Mouse (Mus musculus) limb, embryonic 15.5 days (tissue): ENCODE results near the gene Plk3. TPM values are rescaled to one million over a fixed set of nuclear protein-coding genes. Genes with fewer than 3 reads are reported as not detected.

Source experiments
- ATAC-seq: fragments of 200-750 bp; cut with Nextera tagmentation; 2 replicates; pipeline ENCODE4 v1.8.0; 2017; ENCODE audit warnings: low read depth, moderate TSS enrichment; ENCODE audit not compliant: insufficient number of reproducible peaks, low FRiP score, low TSS enrichment
- H3K27ac ChIP-seq: fragments of 300-500 bp; sonication (generic); 2 replicates; pipeline ENCODE4 v1.5.1; 2015; ENCODE audit warnings: moderate library complexity, mild to moderate bottlenecking, inconsistent platforms
- H3K27me3 ChIP-seq: fragments of 300-500 bp; sonication (generic); 2 replicates; pipeline ENCODE4 v1.6.1; 2015; ENCODE audit warnings: inconsistent platforms
- H3K36me3 ChIP-seq: fragments of 300-500 bp; sonication (generic); 2 replicates; pipeline ENCODE4 v1.6.1; 2015; ENCODE audit warnings: inconsistent platforms
- H3K4me1 ChIP-seq: fragments of 300-500 bp; sonication (generic); 2 replicates; pipeline ENCODE4 v1.6.1; 2015; ENCODE audit warnings: inconsistent platforms
- H3K4me2 ChIP-seq: fragments of 300-500 bp; sonication (generic); 2 replicates; pipeline ENCODE4 v1.6.1; 2015; ENCODE audit warnings: mild to moderate bottlenecking, inconsistent platforms
- H3K4me3 ChIP-seq: fragments of 300-500 bp; sonication (generic); 2 replicates; pipeline ENCODE4 v1.5.1; 2015; ENCODE audit warnings: mild to moderate bottlenecking, inconsistent platforms
- H3K9ac ChIP-seq: fragments of 300-500 bp; sonication (generic); 2 replicates; pipeline ENCODE4 v1.6.1; 2015; ENCODE audit warnings: inconsistent platforms
- H3K9me3 ChIP-seq: fragments of 300-500 bp; sonication (generic); 2 replicates; pipeline ENCODE4 v1.6.1; 2016; ENCODE audit warnings: inconsistent platforms
- WGBS: fragments of 180-500 bp; shearing (Covaris S2); methylation state at CpG from one replicate; pipeline ENCODE4 v1.1.7; 2015; 5-methylcytosine and 5-hydroxymethylcytosine counted together
- polyA plus RNA-seq: library from polyadenylated mRNA; unstranded; fragments of >200 nt; fragmentation: Nextera tagmentation; extraction: Ambion mirVana; gene quantifications from 2 replicates; pipeline ENCODE4 v1.2.1, GENCODE M21; 2015

Gene Plk3
- polyA plus RNA-seq, 1 experiment from 2014 or later: 5.7 TPM

DNA sequence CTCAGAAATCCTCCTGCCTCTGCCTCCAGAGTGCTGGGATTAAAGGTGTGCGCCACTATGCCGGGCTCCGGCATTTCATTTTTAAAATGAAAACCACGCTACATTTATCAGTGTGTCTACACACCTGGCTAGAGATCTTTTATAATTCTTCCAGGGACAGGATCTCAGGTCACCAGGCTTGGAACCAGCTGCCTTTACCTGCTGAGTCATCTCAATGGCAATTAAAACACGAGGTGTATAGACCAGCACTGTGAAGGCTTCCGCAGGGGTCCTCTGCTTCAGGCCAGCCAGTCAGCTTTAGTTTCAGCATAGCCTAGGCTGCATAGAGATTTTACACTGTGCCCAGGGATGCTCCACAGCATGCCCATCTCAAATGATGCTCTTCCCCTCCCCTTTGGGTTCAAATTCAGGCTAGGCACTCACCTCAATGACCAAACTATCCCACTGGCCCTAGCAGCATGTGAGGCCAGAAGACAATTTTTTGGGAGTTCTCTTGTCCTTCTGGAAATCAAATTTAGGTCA, 16.5 kb upstream of the Plk3 start:
- H3K27ac ChIP-seq: no peak overlapping the region
- 84% methylated on average over 6 of the region's 6 CpGs for WGBS
- no peak for ATAC-seq

DNA sequence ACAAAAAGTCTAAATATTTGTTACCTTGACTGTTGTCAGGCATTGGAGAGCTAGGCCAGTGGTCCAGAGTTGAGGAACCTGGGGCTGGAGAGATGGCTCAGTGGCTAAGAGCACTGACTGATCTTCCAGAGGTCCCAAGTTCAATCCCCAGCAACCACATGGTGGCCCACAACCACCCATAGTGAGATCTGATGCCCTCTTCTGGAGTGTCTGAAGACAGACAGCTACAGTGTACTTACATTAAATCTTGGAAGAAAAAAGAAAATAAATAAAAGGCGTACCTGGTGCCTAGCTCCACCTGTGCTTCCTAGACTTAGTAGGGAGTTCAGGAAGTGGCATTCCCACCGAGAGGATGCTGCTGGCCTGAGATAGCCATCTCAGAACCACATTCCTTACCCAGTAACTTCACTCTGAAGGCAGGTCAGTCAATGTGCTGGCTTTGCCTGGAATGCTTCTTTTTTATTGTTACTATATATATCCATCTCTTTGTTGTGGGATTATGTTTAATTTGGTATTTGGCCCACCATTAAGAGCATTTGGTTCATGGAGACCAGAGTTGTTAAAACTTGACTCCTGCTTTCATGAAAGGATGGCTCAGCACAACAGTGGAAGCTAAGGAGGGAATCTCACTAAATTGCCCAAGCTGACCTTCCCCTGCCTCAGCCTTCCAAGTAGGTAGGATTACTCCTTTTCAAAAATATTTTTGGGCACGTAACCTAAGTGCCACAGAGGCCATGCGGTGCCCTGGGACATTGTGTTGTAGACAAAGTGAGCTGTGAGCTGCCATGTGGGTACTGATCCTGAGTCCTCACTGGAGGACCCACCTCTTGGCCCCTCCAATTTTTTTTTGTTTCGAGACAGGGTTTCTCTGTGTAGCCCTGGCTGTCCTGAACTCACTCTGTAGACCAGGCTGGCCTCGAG, 15.8 kb upstream of the Plk3 start:
- peaks cover 20% of the 10 kb centered on the region for H3K4me1 ChIP-seq
- no peak overlapping the region for H3K4me2 ChIP-seq
- no peak for ATAC-seq
- no peak overlapping the region for H3K4me3 ChIP-seq
- no peak overlapping the region for H3K9ac ChIP-seq
- WGBS: 66% methylated on average over 6 of the region's 6 CpGs
- H3K36me3 ChIP-seq: peaks cover 51% of the 10 kb centered on the region
- H3K9me3 ChIP-seq: no peaks in the 10 kb centered on the region
- no peaks in the 10 kb centered on the region for H3K27me3 ChIP-seq
- 0 out of 2 replicates have a peak overlapping the region, but pooled peaks have one; percentile 33 for H3K27ac ChIP-seq

More for the DNA sequence above, 16.5 kb upstream of the Plk3 start:
- H3K36me3 ChIP-seq: peaks cover 51% of the 10 kb centered on the region
- no peaks in the 10 kb centered on the region for H3K27me3 ChIP-seq
- H3K4me2 ChIP-seq: no peak overlapping the region
- H3K9ac ChIP-seq: no peak overlapping the region
- H3K4me1 ChIP-seq: peaks cover 25% of the 10 kb centered on the region
- no peaks in the 10 kb centered on the region for H3K9me3 ChIP-seq
- no peak overlapping the region for H3K4me3 ChIP-seq

DNA sequence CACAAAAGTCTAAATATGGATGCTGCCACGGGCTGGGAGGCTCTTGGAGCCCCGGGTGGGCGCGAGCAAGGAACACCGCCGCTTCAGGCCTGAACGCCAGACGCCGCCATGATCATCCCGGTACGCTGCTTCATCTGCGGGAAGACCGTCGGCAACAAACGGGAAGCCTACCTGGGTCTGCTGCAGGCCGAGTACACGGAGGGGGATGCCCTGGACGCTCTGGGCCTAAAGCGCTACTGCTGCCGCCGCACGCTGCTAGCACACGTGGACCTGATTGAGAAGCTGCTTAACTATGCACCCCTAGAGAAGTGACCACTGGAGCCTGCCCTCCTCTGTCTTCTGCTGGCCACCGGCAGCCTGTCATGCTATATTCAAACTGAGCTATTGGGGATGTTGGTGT, 15.1 kb upstream of the Plk3 start:
- H3K27ac ChIP-seq: 0 out of 2 replicates have a peak overlapping the region, but pooled peaks have one; percentile 33

DNA sequence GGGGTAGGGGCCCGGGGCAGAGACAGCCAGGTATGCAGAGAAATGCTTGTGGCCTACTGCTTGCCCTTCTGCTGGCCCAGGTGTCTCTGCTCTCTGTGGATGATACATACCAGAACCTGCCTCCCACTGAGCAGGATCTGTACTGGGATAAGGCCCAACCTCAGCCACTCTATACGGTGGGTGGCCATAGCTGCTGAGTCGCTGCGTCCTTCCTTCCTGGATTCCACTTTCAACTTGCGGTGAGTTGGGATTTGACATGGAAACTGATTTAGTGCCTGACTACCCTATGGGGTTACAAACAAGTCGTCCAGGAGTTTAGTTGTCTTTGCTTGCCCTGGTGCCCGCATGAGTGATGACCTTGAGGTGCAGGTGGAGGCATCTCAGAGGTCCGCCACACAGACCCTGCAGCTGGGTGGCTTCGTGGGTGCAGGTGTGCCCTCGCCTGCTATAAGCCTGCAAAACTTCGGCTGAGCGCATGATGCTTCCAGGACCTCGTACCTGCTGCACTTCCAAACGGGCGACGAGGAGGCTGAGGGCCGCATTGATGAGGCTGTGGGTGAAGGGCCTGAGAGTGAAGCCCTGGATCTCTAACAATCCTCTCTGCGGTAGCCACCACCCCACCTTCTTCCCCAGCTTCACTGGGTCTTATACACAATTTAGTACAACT, 14.4 kb upstream of the Plk3 start:
- 77% methylated on average over 18 of the region's 18 CpGs for WGBS
- no peak for ATAC-seq
- H3K27me3 ChIP-seq: no peaks in the 10 kb centered on the region
- no peak overlapping the region for H3K4me3 ChIP-seq
- no peak overlapping the region for H3K4me2 ChIP-seq
- H3K4me1 ChIP-seq: peaks cover 7% of the 10 kb centered on the region
- H3K9ac ChIP-seq: no peak overlapping the region
- no peaks in the 10 kb centered on the region for H3K9me3 ChIP-seq
- H3K36me3 ChIP-seq: peaks cover 38% of the 10 kb centered on the region
- H3K27ac ChIP-seq: 0 out of 2 replicates have a peak overlapping the region, but pooled peaks have one; percentile 33

More for the DNA sequence above, 15.1 kb upstream of the Plk3 start:
- no peak overlapping the region for H3K4me3 ChIP-seq
- H3K4me1 ChIP-seq: peaks cover 13% of the 10 kb centered on the region
- no peak overlapping the region for H3K9ac ChIP-seq
- WGBS: 67% methylated on average over 24 of the region's 24 CpGs
- no peak for ATAC-seq
- no peaks in the 10 kb centered on the region for H3K9me3 ChIP-seq
- peaks cover 44% of the 10 kb centered on the region for H3K36me3 ChIP-seq
- no peaks in the 10 kb centered on the region for H3K27me3 ChIP-seq
- H3K4me2 ChIP-seq: no peak overlapping the region

DNA sequence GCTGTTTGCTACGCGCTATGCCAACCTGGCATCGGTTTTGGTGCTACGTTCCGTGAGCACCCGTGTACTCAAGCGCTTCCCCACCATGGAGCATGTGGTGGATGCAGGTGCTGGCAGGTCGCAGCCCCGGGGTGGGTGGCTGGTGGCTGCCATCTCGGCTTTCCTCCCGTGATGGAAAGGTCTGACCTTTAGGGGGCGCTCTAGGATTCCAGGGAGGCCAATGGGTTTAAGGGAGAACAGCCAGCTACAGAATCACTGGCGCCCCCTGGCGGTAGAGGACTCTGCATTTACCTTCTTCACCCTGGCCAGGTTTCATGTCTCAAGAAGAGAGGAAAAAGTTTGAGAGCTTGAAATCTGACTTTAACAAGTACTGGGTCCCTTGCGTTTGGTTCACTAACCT, 12.4 kb upstream of the Plk3 start:
- H3K9ac ChIP-seq: no peak overlapping the region
- H3K27me3 ChIP-seq: no peaks in the 10 kb centered on the region
- no peaks in the 10 kb centered on the region for H3K9me3 ChIP-seq
- no peak overlapping the region for H3K4me2 ChIP-seq
- no peak overlapping the region for H3K4me3 ChIP-seq
- no peak overlapping the region for H3K27ac ChIP-seq
- H3K36me3 ChIP-seq: peaks cover 20% of the 10 kb centered on the region
- 33% methylated on average over 15 of the region's 15 CpGs for WGBS
- no peaks in the 10 kb centered on the region for H3K4me1 ChIP-seq
- ATAC-seq: no peak

DNA sequence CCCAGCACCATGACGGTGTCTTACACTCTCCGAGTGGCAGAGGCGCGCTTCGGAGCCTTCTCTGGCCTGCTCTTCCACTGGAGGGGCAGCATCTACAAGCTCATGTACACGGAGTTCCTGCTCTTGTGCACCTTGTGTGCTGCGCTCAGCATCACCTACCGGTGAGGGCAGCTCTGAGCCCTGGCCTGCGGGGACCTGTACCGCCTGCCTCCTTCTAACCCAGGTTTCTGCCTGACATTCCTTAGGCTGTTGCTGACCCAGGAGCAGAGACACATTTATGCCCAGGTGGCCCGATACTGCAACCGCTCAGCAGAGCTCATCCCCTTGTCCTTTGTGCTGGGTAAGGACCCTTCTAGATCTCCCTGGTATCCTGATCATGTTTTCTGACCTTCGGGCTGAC, 11.5 kb upstream of the Plk3 start:
- no peak overlapping the region for H3K27ac ChIP-seq
- no peaks in the 10 kb centered on the region for H3K27me3 ChIP-seq
- no peak overlapping the region for H3K4me2 ChIP-seq
- peaks cover 11% of the 10 kb centered on the region for H3K36me3 ChIP-seq
- H3K9ac ChIP-seq: no peak overlapping the region
- no peak for ATAC-seq
- H3K4me3 ChIP-seq: no peak overlapping the region
- no peaks in the 10 kb centered on the region for H3K9me3 ChIP-seq
- WGBS: 90% methylated on average over 13 of the region's 13 CpGs
- no peaks in the 10 kb centered on the region for H3K4me1 ChIP-seq

DNA sequence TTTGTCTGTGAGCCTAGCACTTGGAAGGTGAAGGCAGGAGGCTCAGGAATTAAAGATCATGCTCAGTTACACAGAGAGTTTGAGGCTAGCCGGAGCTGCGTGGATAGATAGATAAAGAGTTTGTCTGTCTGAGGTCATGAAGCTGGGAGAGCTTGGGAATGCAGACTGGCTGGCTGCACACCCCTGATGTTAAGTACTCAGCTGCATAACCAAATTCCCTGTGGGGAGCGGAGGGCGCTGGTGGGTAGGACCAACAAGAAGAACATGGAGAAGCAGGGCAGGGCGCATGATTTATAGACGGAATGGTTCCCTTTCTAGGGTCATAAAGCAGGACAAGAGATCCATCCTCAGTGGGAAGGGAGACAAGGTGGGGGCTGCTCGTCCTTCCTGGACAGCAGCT, 9.3 kb upstream of the Plk3 start:
- Histone ChIP-seq H3K9ac (no peak overlapping the region), H3K4me3 (no peak overlapping the region), H3K4me2 (no peak overlapping the region), H3K9me3 (no peaks in the 10 kb centered on the region), H3K36me3 (no peaks in the 10 kb centered on the region), H3K4me1 (no peaks in the 10 kb centered on the region), H3K27ac (no peak overlapping the region), H3K27me3 (no peaks in the 10 kb centered on the region)
- WGBS: 50% methylated on average over 7 of the region's 7 CpGs
- no peak for ATAC-seq

DNA sequence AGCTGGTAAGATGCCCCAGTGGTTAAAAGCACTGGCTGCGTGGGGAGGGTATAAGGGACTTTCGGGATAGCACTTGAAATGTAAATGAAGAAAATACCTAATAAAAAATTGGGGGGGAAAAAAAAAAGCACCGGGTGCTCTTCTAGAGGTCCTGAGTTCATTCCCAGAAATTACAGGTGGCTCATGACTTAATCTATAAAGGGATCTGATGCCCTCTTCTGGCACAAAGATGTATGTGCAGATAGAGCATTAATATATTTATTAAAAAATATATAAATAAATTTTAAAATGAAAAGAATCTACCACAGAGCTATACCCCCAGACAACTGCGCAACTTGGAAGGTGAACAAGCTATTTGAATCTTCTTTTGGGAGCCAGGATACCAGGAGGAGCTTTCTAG, 6.8 kb upstream of the Plk3 start:
- H3K4me3 ChIP-seq: no peak overlapping the region
- H3K9ac ChIP-seq: no peak overlapping the region
- no peaks in the 10 kb centered on the region for H3K9me3 ChIP-seq
- H3K36me3 ChIP-seq: no peaks in the 10 kb centered on the region
- H3K4me2 ChIP-seq: no peak overlapping the region
- ATAC-seq: no peak
- H3K27ac ChIP-seq: no peak overlapping the region
- no peaks in the 10 kb centered on the region for H3K27me3 ChIP-seq
- H3K4me1 ChIP-seq: no peaks in the 10 kb centered on the region
- 36% methylated on average over 4 of the region's 4 CpGs for WGBS

DNA sequence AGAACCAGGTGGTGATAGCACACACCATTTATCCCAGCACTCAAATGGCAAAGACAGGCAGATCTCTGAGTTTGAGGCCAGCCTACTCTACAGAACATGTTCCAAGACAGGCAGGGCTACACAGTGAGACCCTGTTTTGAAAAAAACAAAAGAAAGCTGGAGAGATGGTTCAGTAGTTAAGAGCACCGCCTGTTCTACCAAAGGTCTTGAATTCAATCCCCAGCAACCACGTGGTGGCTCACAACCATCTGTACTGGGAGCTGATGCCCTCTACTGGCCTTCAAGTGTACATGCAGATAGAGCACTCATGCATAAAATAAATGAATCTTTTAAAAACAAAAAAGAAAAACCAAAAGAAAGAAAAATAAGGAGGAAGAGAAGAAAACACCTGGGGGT, 5.5 kb upstream of the Plk3 start:
- Histone ChIP-seq H3K9me3 (no peaks in the 10 kb centered on the region), H3K4me3 (no peak overlapping the region), H3K27ac (no peak overlapping the region), H3K4me1 (peaks cover 1% of the 10 kb centered on the region), H3K4me2 (no peak overlapping the region), H3K36me3 (no peaks in the 10 kb centered on the region), H3K27me3 (no peaks in the 10 kb centered on the region), H3K9ac (no peak overlapping the region)
- ATAC-seq: no peak
- WGBS: 2% methylated on average over 2 of the region's 2 CpGs

DNA sequence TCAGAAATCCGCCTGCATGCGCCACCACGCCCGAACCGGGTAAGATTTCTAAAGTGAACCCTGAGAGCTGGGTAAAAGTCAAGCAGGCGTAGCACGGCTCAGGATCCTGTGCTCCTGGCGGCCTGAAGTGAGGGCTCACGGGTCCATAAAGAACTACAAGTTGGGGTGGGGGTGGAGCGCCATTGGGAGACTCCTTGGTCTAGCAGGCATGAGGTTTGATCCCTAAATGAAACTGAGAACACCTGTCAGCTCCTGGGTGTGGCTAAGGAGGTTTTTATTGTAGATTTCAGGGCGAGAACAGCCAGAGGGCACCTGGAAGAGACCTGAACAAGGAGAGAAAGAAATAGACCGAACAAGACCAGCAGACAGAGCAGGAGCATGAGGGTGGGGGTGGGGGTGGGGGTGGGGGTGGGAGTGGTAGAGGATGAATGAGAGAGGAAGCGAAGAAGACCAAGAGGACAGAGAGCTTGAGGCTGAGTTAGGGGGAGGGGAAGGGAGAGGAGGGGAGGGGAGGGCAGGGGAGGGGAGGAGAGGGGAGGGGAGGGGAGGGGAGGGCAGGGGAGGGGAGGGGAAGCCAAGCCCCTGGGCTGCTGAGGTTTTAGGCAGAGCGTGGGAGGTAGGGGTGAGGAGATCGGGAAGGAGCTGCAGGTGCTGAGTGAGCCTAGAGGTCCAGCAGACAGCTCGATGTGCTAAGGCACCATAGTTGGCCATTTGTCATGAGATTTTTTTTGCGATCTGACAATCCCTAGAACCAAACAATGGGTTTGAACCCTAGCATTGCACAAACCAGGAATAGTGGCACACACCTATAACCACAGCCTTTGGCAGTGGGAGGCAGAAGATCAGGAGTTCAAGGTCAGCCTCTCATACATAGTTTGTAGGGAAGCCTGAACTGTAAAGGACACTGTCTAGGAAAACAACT, 4.8 kb upstream of the Plk3 start:
- H3K36me3 ChIP-seq: no peaks in the 10 kb centered on the region
- H3K9me3 ChIP-seq: no peaks in the 10 kb centered on the region
- H3K4me2 ChIP-seq: no peak overlapping the region
- no peak overlapping the region for H3K27ac ChIP-seq
- no peak overlapping the region for H3K9ac ChIP-seq
- 62% methylated on average over 16 of the region's 17 CpGs for WGBS
- no peaks in the 10 kb centered on the region for H3K27me3 ChIP-seq
- no peak for ATAC-seq
- peaks cover 4% of the 10 kb centered on the region for H3K4me1 ChIP-seq
- no peak overlapping the region for H3K4me3 ChIP-seq

DNA sequence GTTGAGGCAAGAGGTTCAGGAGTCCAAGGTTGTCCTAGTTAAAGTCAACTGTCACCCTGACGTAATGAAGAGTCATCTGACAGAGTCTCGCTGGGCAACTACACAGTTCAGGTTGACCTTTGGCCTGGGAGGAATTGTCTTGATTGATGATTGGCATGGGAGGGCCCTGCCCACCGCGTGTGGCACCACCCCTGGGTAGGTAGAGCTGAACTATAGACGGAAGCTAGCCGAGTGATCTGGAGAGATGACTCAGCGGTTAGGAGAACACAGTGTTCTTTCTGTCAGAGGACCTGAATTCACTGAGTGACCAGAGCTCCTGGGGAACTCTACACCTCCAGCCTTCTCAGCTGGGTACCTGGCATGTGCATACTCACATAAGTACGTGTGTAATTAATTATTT, 2.3 kb upstream of the Plk3 start:
- no peaks in the 10 kb centered on the region for H3K9me3 ChIP-seq
- H3K4me3 ChIP-seq: no peak overlapping the region
- H3K4me1 ChIP-seq: peaks cover 16% of the 10 kb centered on the region
- H3K4me2 ChIP-seq: no peak overlapping the region
- H3K9ac ChIP-seq: no peak overlapping the region
- H3K36me3 ChIP-seq: peaks cover under 1% of the 10 kb centered on the region; the same call in 1 of the 2 replicates
- 27% methylated on average over 8 of the region's 8 CpGs for WGBS
- no peak for ATAC-seq
- peaks cover 18% of the 10 kb centered on the region for H3K27me3 ChIP-seq
- H3K27ac ChIP-seq: no peak overlapping the region
